Mouse (Mus musculus): Measurements from ENCODE around the gene Prdm11.

Gene Prdm11

DNA sequence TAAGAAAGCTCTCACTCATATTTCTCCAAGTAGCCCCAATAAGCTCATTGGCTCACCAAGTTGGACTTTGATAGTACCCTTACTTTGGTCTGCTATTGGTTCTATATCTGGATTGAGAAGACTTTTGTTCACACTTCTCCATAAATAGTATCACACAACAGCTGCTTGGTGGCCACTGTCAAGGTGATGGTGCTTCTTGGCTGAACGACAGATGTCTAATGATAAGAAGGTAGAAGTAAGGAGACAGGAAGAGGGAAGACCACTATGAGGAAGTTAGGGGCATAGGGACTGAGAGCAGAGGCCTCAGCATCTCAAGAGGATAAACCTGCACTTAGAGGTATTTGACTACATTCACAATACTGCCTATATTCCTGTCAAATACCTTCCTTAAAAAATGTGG lies 81.6 kb downstream of the Prdm11 start:
- DNase-seq = no peak

DNA sequence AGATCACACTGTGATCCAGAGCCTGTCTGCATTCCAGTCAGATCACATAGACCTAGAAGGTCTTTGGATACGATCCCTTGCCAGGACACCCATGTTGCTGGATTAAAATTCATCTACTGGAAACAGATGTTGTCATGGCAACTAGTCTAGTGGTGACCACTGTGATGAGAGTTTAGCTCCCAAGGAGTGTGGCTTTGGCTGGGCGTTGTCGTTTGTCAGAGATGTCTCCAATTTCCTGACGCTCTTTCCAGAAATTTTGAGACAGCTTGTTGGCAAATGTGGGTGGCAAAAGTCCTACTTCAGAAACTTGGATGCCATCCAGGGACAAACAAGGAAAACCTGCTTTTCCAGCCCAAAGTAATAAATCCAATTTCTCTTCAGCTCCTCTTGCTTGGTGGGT lies 87.3 kb downstream of the Prdm11 start:
- no peak for DNase-seq

DNA sequence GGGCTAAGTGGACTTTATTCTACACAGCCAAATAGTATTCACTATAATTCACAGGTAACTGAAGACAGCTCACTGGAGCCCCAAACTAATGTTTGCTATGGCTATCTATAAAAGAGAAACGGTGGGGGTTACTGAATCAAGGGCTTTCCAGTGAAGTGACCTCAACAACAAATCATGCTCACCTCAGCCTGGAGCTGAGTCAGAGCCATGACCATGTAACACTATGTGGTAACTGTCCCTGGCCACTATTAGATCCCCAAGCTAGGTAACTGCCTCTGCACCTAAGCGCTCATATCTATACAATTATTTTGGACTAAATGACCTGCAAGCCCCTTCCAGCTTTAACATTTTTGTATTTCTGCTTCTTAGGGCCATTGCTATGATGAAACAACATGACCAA lies 89.0 kb downstream of the Prdm11 start:
- no peak for DNase-seq

DNA sequence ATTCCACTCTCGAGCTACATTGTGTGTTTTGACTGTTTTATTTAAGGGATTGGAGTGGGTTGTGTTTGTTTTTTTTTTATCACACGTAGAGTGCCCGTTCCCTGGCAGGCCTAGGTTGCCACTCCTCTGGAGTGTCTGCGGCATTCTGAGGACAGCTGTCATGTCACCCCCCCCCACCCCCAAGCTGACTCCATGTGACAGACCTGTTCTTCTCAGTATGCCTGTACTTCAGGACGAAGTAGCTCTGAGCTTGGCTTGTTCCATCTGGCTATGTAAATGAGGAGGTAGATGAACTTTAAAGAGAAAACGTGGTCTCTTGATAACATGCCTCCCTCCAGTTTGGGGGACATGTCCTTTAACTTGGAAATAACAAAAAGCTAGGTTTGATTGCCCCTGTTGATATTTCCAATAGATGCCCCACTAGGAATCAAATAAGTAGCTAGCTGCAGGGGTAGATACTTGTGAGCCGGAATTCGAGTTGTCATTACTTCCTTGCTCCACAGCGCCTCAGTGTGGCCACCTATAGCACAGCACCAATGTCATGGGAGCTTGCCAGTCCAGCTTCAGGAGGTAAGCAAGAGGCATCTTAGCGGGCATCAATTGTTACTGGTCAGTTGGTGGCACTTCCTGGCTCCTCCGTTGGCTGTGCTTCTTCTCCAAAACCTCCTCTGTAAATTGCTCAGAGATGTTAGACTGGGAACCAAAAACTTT lies 91.4 kb downstream of the Prdm11 start:
- peak; percentile 64 to 67 for DNase-seq

DNA sequence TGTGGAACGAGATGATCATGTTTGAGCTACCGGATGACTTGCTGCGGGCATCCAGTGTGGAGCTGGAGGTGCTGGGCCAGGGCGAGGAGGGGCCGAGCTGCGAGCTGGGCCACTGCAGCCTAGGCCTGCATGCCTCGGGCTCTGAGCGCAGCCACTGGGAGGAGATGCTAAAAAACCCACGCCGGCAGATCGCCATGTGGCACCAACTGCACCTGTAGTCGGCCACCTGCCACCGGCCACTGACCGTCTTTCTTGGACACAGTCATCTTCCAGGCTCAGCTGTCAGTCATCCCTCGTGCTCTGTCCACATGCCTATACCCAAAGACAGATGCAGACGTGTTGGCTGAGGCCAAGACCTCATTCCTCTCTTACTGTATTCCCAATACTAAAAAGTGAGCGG lies 92.5 kb downstream of the Prdm11 start:
- no peak for DNase-seq

DNA sequence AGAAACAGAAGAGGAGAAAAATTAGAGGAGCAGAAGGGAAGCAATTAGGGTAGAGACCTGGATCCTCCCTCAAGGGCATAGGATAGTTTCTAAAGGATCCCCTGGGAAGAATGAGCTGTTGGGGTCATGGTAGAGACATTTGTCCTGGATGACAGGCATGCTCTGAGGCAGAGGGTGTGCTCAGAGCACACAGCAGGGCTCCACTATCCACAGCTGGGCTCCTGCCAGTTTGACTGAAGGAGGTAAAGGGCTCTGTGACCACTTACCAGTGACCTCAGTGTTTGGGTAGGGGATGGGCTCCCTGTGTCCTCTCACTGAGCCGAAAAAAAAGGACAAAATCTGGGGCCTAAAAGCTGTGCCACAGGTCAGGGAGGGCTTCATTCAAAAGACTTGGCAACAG lies 96.4 kb downstream of the Prdm11 start:
- no peak for DNase-seq

DNA sequence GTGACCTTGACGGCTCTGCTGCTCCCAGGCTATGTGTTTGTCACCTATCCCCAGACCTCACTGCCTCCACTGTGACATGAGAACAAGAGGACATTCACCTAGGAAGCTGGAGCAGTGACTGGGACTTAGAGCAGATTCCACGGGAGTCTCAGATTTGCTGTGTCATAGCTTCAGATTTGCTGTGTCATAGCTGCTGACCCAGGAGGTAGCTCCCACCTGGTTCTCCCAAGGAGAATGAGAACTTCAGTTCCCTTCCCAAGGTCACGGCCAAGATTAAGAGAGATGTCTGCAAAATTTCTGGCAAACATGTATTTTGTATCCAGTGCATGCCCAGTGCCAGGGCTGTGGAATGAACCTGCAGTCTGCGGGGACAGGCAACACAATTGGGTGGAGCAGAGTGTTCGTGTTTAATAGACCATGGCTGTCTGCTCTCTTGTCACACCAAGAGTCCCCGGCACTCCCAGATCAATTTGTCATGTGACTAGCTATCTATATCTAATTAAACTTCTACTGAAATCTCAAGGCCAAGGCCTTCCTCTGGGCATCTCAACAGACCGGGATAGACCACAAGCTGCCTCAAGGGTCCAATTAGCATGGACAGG lies 97.2 kb downstream of the Prdm11 start:
- no peak for DNase-seq

DNA sequence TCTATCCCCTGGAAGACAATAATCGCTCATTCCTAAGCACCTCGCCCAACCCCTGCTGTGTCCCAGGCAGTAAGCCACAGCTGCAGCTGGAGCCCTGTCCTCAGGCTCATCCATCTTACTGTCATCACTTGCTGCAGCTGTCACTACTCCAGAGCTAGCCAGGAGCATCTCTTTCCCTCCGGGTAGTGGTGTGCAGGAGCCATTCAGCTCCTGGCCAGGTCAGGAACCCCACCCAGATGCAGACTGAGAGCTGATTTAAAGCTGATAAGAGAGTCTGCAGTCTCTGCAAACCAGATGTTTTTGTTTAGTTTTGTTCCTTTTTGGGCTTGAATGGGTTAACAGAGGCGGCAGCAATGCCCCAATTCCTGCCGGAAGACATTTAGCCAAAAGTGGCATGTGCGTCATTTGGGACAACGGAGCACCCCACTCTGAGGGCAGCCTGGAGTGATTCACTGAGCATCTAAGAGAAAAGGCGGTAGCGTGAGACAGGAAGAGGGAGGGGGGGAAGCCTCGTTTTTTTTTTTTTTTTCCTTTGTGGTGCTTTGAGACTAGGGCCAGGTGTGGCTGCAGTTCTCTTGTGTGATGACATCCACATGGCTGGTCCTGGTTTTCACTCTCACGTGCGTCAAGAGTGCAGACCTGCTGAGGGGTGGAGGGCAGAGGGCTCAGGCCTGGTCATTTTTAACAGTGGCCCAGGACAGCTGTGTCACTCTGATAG lies 97.8 kb downstream of the Prdm11 start:
- DNase-seq = no peak

DNA sequence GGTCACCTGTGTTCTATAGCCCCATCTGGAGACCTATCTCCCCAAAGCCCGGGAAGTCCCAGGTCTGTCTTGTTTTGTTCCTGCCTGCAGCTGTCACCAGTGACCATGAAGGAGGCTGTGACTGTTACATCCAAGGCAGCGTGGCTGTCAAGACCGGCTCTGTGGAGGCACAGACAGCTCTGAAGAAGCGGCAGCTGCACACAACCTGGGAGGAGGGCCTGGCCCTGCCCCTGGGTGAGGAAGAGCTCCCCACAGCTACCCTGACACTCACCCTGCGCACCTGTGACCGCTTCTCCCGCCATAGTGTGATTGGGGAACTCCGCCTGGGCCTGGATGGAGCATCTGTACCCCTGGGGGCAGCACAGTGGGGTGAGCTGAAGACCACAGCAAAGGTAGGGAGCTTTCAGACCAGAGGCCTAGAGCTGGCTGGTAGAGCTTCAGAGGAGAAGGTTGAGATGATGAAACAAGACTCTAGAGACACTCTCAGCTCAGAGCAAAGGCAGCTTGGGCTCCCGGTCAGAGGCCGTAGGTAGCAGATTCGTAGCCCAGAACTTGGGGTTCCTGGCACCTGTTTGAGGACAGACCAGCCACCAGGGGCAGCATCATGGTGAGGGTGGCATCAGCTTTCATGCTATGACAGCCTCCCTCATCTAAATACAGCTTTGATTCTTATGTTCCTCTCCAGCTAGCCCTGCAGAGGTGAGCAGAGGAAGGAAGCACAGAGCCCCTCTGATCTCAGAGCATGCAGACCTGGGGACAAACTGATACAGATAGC lies 100.0 kb downstream of the Prdm11 start:
- DNase-seq = no peak

DNA sequence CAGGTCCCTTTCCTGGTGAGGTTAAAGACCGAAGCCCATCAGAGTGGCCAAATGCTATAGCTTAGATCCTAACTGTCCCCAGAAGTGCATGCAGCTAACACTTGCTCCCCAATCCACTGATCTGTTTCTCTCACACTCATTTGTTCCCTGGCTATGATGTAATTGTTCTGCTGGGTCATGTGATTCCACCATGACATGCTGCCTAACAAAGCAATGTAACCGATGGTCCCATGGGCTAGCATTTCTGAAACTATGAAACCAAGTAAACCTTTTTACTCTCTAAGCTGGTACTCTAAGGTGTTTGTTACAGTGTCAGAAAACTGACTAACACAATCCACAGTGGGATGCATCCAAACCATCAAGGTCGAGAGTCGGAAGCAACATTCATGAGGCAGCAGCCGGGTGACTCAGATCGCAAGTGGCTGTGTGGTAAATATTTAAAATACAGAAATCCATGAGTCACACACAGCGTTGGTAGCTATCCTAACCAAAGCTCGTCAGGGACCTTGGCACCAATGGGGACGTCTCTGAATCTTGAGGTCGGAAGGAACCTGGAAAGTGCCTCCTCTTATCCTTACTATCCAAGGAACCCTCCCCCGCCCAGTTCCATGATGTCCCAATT lies 100.7 kb downstream of the Prdm11 start:
- no peak for DNase-seq

DNA sequence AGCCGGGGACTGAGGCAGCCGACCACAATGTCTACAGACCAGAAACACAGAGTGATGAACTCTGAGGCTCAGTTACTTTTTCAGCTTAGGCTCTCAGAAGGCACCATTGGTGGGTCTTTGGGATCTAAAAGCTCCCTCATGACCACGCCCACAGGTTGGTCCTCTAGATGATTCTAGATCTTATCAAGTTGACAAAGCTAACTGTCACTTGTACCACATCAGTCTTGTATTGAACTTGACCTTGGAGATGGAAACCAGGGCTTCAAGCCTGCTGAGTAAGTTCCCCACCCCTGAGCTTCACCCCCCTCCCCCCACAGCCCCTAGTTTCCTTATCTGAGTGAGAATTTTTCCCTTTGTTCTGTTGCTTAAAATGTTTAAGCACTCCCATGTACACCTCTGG lies 101.6 kb downstream of the Prdm11 start:
- DNase-seq = no peak

DNA sequence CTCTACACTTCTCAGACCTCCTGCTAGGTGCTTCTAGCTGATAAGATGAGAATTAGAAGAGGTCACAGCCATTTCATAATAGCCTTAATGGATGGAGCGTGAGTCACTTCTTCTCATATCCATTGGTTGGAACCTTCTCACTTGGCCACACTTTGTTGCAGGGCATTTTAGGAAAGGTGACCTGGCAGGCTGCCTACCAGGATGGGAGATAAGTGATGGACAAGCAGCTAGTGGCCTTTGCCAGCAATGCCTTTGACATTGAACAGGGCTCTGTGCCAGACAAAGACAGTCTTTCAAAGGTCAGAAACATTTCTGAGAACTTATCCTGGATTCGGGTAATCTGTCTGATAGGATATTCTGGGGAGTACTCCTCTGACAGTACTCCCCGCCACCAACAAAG lies 102.6 kb downstream of the Prdm11 start:
- DNase-seq = no peak

DNA sequence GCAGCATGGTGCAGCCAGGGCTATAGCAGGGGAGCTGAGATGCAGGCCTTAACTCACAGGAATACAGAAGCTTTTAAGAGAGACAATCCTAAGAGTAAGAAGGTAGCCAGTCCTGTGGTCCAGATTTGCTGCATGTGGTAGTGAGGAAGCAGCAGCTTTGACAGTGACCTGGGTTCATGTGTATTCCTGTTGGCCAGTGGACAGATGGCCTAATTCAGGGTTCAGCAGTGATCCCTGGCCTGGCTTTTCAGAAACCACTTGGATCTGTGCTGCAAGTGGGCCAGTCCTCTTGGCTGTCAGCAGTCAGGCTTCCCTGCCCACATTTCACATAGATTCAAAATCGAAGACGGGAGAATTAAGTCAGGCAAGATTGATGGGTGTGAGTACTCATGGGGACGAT lies 104.5 kb downstream of the Prdm11 start:
- DNase-seq = no peak

DNA sequence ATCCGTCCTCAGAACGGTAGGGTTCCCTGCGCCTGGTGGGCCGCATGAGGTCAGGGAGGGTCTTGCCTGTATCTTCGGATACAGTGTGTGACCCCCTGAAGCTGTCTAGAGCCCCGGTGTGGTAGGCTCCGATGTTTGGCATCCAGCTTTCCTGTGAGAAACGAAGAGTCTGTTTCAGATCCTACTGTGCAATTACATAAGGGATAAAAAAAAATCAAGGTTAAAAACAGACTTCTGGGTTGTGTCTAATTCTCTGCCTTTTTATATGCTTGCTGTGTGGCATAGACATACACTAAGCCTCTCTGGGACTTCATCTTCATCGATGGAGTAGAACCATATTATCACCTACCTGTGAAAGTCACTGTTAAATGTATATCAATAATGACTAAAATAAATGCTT lies 105.0 kb downstream of the Prdm11 start:
- no peak for DNase-seq

DNA sequence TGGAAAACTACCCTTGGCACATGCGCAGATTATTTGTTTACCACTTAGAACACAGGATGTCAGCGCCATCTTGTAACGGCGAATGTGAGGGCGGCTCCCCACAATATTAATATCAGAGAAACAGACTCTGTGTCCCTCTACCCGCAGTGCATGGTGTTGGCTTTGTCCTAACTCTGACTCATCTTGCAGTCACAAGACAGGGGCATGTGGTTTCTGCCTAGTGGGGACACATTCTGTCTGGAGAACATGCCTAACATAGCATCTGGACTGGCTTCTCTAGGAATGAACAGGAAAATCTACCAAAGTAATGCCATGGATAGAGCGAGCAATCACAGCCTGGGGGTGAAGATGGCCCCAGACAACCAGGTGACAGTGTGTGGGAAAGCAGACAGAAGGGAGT lies 107.1 kb downstream of the Prdm11 start:
- DNase-seq = no peak

DNA sequence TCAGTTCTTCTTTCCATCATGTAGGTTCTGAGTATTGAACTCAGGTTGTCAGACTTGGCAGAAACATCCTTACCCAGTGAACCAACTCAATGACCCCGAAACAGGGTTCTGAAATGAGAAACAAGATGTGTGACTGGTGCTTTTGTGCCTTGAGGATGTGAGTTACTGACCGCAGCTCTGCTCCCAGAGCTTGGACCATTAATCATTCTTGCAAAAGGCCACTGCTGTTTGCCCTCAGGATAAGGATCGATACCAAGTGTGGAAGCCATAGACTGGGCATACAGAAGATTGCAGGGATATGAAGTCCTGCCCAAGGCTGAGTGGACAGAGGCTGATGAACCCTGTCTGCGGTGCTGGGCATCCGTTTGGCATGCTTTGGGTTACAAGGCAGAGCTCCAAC lies 107.9 kb downstream of the Prdm11 start:
- DNase-seq = no peak

DNA sequence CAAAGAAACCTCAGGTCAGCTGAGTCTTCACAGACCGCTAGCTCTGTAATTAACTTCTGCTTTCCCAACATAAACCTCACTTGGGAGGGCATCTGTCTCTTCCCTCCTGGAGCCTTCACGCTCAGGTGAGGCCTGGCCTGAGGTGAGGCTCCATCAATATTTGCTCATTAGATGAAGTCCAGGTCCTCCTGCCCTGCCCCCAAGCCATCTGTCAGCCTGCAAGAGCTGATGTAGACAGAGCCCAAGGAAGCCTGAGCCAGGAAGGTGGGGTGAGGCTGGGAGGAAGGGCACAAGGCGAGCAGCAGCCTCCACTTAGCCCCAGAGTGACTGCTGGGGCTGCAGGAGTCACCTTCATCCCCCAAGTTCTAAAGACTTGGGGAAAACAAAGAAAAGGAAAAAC lies 110.5 kb downstream of the Prdm11 start:
- no peak for DNase-seq

DNA sequence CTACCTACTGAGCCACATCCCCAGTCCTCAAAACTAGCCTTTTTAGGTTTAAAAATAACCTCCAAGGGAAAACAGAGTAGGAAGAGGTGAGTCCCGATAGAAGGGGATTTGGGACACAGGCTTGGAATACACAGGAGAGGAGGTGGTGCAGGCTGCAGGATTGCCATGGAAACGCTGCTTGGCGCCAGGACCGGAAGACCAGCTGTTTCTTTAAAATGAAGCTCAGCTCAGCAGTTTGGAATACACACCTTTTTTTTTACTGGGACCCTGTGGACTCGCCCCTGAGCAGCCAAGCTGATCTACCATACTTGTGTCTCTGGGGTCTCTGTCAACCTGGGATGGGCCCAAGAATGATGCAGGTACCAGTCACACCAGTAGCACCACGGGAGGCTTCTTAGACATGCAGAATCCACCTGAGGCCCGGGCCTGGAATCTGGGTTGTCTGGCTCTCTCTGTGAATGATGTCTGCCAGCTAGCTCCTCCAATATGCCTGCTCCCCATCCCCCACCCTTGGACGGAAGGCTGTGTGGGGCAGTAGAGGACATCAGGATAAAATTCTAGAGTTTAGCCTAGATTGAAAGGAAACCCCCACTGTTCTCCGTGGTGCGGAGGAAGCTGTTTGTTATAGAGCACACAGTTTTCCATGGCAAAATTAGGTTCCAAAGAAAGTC lies 111.5 kb downstream of the Prdm11 start:
- DNase-seq = no peak

DNA sequence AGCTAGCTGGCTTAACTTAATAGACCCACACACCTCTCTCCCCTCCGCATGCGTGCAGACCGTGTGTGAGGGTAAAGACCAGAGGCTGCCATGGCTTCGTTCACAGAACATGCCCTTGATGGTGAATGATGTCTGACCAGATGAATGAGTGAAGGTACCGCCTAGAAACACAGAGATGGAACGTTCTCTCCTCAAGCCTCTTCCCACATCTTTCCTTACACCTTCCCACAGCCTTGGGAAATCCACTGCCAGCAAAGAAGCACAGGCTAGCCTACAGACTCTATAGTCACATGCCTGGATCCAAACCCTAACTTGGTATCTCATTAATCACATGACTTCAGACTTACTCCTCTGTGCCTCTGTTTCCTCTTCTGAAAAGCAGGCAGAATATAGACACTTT lies 112.6 kb downstream of the Prdm11 start:
- no peak for DNase-seq

DNA sequence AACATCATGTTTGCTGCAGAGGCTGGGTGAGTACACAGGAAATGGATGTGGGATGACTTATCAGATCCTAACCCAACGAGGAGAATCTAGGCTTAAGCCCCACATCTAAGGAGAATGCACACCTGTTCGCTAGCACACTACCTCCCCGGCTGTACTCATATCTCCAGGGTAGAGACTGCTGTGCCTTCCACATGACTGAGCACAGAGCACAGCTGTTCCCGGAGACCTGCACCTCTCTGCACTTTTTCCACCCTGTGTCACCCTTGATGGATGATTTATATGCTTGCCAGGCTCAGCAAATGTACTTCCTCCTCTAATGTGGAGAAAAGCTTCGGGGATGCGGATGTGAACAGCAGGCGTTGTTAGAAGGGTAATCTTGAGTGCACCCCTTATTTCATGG lies 114.9 kb downstream of the Prdm11 start:
- no peak for DNase-seq

DNA sequence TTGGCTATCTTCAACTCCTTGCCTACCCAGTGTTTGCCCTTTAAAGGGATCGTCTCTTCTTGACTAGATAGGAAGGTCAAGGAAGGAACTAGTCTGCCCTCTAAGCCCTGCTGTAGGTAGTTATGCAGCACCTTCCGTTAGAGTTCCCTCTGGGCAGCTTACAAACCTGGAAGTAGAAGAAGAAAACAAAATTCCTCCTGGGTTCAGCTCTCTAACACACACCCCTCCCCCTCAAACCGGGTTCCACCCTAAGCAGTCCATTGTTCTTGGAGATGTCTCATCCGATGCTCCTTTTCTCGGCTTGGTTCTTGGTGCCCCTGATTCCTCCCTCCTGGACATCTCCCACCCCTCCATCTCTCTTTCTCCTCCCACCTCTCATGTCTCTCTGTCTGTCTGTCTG lies 116.3 kb downstream of the Prdm11 start:
- no peak for DNase-seq

DNA sequence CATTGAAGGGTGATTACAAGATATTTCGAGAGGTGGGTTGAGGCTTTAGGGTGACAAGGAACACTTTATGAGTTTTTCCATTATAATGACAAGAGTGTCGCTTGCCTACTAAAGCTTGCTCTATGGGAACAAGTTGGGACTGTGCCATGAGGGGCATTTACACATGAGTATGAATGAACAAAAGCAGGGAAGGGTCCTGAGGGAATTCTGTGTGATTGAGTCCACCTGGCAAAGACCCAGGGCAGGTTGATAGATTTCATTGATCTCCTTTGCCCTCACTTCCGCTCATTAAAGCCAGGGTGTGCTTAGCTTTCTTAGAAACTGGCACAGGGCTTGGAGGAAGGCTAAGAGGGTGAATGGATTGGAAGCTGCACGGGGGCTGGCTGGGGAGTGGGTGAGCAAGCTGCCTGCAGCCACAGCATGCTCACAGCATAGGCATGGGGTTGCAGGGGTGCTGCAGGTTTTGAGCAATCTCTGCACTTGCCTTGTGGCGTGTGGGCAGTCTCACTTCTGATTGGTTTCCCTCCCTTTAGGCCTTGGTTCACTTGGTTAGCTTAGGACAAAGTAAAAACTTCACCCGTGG lies 121.2 kb downstream of the Prdm11 start:
- DNase-seq = no peak
